Mouse (Mus musculus) activated CD4-positive, CD25-positive, alpha-beta regulatory T cell, adult 9 weeks (primary cell): Measurements from ENCODE around the gene Pik3r6. TPM values are rescaled to one million over a fixed set of nuclear protein-coding genes. Genes with fewer than 3 reads are reported as not detected.

Experiments
- polyA plus RNA-seq: library from polyadenylated mRNA; unstranded; fragments of 100-300 nt; shearing (Covaris generic); gene quantifications from one replicate; pipeline ENCODE4 v1.2.1, GENCODE M21; 2017

The Pik3r6 gene
- polyA plus RNA-seq, result 0.09 TPM

GRCm38 (mm10) chr11:68502902-68503629, at the start of gene Pik3r6:
Pik3r6 (plus strand) TSS chr11:68503019.

GRCm38 (mm10) chr11:68555918-68556584, 53.2 kb downstream of the Pik3r6 start, which contains the start of gene Mfsd6l:
Mfsd6l (plus strand) TSS chr11:68556186.

DNA sequence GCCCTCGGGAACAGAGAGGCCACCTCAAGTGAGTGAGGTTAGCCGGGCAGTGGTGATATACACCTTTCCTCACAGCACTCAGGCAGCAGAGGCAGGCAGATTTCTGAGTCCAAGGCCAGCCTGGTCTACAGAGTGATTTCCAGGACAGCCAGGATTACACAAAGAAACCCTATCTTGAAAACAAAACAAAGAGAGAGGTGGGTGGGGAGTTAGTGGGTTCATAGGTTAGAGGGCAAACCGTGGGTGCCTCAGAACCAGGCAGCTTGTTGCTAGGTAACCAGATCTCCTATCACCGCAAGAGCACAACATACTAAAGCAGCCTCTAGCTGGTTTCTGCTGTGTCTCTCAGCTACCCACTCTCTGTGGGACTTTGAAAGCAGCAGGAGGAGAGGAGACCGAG, 83.9 kb downstream of the Pik3r6 start, which contains the start of gene Ccdc42:
Ccdc42 (plus strand) TSS at position 301 of the 400 bp plus-strand sequence.

Other genes starting within 250 kb of the Pik3r6 start
- 0.94 TPM for gene Ntn1, start 102.2 kb upstream of the Pik3r6 start, polyA plus RNA-seq
- gene Pik3r5, start 70.9 kb upstream of the Pik3r6 start, polyA plus RNA-seq, result 68.2 TPM
- not detected for gene Mfsd6l, start 53.2 kb downstream of the Pik3r6 start, polyA plus RNA-seq
- gene Ccdc42, start 84.0 kb downstream of the Pik3r6 start, polyA plus RNA-seq, result not detected
- 1.7 TPM for gene Myh10, start 188.5 kb downstream of the Pik3r6 start, polyA plus RNA-seq